Mouse (Mus musculus) CD4-positive helper T cell, adult 2 months (primary cell): ENCODE results near the gene Ccdc17.
A peak's percentile ranks its signal among the peaks of the same experiment; 100 is the strongest.

Experiments used
- DNase-seq: peaks from one replicate; pipeline ENCODE4 v3.0.0-alpha.2; 2012; ENCODE audit warnings: low read depth, missing footprints, low spot score

Gene Ccdc17

GRCm38 (mm10) chr4:116644326-116644725 lies 47.9 kb downstream of the Ccdc17 start:
- peak; percentile 55 for DNase-seq

GRCm38 (mm10) chr4:116645624-116646023 lies 49.2 kb downstream of the Ccdc17 start:
- DNase-seq = no peak

- DNase-seq = no peak
Measured at GRCm38 (mm10) chr4:116649411-116649810, 53.0 kb downstream of the Ccdc17 start.
